29 mouse cellular contexts compared by ENCODE assay signal in the genomic region with DNA sequence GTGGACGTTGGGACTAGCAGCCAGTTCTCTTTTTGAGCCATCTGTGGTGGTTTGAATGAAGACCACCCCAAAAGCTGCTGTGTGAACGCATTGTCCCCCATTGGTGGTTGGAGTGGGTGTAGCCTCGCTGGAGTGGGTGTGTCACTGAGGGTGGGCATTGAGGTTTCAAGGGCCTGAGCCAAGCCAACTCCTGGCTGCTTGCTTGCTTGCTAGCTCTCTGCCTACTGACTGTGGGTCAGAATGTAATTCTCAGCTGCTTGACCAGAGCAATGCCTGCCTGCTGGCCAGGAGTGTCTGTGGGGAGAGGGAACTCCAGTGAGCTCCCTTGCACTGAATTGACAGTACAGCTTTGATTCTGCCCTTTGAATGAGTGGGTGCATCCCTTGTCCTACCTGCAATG. TPM values are rescaled to one million over a fixed set of nuclear protein-coding genes. Genes with fewer than 3 reads are reported as not detected.
"Had no signal": no experiment of that assay in that cellular context is flagged by ENCODE, and none has a peak within 500 bp of the region (broad histone marks: within the 10 kb centered on the region; RNA-seq: fewer than 3 reads in every experiment).

No protein-coding gene starts in this region.

- H3K27ac ChIP-seq: heart, embryonic 10.5 days; hindbrain, embryonic 13.5 days; hindbrain, embryonic 15.5 days; hindbrain, postnatal 0 days; layer of hippocampus, adult 2 months; left cerebral cortex, adult 2 months; limb, embryonic 10.5 days; limb, embryonic 12.5 days; liver, embryonic 14.5 days had no signal

- H3K9ac ChIP-seq: heart, embryonic 12.5 days; hindbrain, embryonic 13.5 days; hindbrain, embryonic 15.5 days; limb, embryonic 12.5 days; liver, embryonic 14.5 days had no signal

- H3K4me2 ChIP-seq: heart, embryonic 12.5 days; hindbrain, embryonic 13.5 days; hindbrain, embryonic 15.5 days; limb, embryonic 12.5 days; liver, embryonic 11.5 days had no signal

- H3K36me3 ChIP-seq: heart, embryonic 10.5 days; heart, embryonic 12.5 days; hindbrain, embryonic 13.5 days; hindbrain, embryonic 15.5 days; limb, embryonic 10.5 days; limb, embryonic 12.5 days had no signal

- H3K9me3 ChIP-seq: heart, embryonic 10.5 days; heart, embryonic 12.5 days; hindbrain, embryonic 13.5 days; hindbrain, embryonic 15.5 days; limb, embryonic 10.5 days; limb, embryonic 12.5 days had no signal

- DNase-seq: gastrocnemius, postnatal 14 days; gastrocnemius, postnatal 36 days; heart, adult 18-20 months; heart, postnatal 10 days; kidney, adult 11 months; kidney, adult 2 months; kidney, postnatal 10 days; kidney, postnatal 25 days; kidney, postnatal 4 days; liver had no signal

- H3K27me3 ChIP-seq: heart, embryonic 12.5 days; hindbrain, embryonic 13.5 days; hindbrain, embryonic 15.5 days; limb, embryonic 12.5 days had no signal

- H3K4me3 ChIP-seq: heart, embryonic 10.5 days; heart, embryonic 12.5 days; hindbrain, embryonic 13.5 days; hindbrain, embryonic 15.5 days; layer of hippocampus, adult 2 months; left cerebral cortex, adult 2 months; limb, embryonic 10.5 days; limb, embryonic 12.5 days had no signal

- ATAC-seq: hindbrain, postnatal 0 days; intestine, embryonic 16.5 days had no signal

RNA-seq across cellular contexts. Expression of a gene that starts 23.7 kb away (rescaled TPM):
- polyA plus RNA-seq: gonadal fat pad, adult 2 months; heart, embryonic 10.5 days; heart, embryonic 12.5 days; heart, embryonic 14.5 days; heart, embryonic 16.5 days; hindbrain, embryonic 11.5 days; hindbrain, embryonic 13.5 days; hindbrain, embryonic 15.5 days; hindbrain, postnatal 0 days; intestine, embryonic 16.5 days; kidney, adult 2 months; kidney, embryonic 14.5 days; kidney, embryonic 16.5 days; limb, embryonic 10.5 days; limb, embryonic 12.5 days; limb, embryonic 14.5 days; liver, embryonic 11.5 days; liver, embryonic 14.5 days had no signal

RNA-seq across cellular contexts. Expression of a gene that starts 28.7 kb away (rescaled TPM):
- polyA plus RNA-seq: gonadal fat pad, adult 2 months; heart, embryonic 10.5 days; heart, embryonic 12.5 days; heart, embryonic 14.5 days; heart, embryonic 16.5 days; kidney, adult 2 months; kidney, embryonic 14.5 days; kidney, embryonic 16.5 days; limb, embryonic 10.5 days; liver, embryonic 11.5 days; liver, embryonic 14.5 days had no signal
